Mouse (Mus musculus) c-Kit-positive CD71-positive TER-119-negative erythroid progenitor cells, embryonic 14.5 days (primary cell): ENCODE data around the gene Cc2d2b.

Experiments
- DNase-seq: peaks from one replicate; pipeline ENCODE4 v3.0.0-alpha.2; 2013; ENCODE audit warnings: low read depth

Gene Cc2d2b

DNA sequence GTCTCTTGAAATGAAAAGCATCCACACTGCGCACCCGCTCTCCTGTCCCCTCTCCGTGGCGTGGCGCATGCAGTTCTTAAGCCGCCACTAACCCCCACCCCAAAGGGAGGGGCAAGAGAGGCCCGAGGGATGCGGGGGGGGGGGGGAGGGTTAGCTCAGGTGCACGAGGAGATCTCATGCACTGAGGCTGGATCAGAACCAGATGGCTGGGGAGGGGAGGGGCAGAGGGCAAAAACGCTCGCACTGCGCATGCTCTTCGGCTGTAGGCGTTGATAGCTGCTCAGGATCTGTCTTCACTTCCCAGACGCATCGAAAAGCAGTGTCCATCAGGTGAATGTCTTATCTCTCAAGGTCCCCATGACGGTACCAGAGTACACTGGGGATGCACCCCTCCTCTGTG, at the start of gene Cc2d2b:
Gene Cc2d2b (plus strand): TSS at position 195 of the 400 bp plus-strand sequence.
- no peak for DNase-seq

DNA sequence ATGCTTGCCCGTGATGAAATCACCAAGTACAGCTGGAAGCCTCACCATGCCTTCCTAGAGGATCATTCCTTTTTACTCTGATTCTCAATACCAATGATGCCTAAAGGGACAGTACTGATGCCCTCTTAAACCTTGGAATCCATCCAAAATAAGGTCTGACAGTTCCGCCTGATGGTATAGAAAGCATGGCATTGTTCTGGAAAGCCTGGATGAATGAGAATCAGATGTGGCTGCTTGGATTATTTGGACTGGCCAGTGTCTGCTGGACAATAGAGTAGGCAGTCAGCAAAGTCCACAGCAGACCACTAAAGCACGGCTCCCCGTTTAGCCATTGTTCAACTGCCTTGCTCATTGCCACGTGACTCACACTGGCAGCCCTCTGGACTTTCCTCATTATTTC, 48.7 kb upstream of the Cc2d2b start:
- DNase-seq = no peak

DNA sequence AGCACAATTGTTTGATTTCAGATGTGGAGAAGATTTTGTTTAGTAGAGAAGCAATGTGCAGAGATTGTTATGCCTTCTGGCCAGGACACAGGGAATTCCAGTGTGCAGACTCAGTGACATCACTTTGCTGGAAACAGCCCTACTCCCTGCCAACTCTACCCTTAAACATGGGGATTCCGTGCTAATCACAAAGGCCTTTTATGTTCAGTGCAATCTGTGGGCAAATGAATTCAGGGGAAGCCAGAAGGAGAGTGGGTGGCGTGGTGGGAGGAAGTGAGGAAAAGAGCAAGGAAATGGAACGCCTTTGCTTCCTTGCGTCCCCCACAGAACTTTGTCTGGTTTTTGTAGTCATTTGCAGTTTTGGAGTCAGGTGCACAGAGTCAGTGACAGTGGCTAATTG, 46.1 kb upstream of the Cc2d2b start:
- no peak for DNase-seq

DNA sequence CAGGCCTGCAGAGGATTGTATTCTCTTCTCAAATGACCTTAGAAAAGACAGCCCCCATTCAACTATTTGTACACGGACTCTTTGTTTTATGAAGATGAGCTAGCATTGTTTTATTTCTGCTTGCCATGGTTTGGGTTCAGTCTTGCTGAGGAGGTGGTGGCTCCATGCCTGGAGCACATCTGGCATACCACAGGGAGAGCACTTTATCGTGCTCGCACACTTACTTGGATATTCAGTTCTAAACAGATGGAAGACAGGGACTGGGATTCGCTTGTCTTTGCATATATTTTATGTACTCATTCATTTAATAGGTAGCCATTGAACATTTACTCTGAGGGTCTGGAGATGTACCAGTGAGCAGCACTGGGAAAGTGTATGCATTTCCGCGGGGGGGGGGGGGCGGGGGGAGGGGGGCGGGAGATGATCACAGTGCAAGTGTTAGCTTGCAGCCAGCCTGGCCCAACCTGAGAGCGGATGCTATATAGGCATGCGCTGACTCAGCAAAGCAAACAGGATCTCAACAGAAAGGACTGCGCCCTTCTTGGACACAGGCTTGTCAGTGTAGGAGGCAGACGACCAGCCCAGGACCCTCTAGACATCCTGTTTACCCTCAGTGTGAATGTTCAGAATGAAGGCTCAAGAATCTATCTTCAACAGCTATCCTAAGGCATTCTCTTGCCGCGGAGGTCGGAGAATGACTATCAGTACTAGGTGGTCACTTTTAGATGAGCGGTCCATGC, 35.5 kb upstream of the Cc2d2b start:
- no peak for DNase-seq

DNA sequence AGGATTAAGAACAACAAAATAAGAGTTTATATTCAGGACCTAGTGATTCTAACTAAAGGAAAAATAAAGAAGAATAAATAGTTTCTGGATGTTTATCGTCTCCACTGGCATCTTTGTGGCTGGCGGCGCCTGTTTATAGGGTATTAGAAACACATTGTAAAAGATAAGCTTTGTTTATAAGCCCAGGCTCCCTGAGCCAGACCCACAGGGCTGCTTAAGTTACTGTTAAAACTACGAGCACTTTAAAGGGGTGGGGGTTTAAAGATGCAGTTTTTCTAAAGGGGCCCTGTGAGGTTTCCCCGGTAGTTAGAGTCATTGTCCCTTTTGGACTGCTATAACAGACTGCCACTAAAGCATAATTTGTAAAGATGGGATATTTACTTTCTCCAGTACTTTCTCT, 33.9 kb upstream of the Cc2d2b start:
- DNase-seq = no peak

DNA sequence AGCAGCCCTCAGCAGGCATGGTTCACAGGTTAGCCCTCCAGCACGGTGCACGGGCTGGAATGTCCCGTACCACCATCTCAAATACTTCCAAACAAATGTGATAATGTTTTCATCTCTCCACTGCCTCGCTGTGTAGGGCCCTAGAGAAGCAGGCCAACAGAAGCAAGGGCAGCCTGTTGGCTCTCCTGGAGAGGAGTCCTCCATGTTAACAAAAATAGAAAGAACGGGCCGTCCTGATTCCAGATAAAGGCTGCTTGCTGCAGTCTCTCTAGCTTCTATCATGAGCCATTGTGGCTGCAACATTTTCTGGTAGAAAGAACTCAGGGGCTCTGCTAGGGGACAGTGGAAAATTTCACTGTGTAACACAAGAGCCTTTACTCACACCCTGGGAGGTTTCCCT, 31.6 kb upstream of the Cc2d2b start:
- DNase-seq = no peak

DNA sequence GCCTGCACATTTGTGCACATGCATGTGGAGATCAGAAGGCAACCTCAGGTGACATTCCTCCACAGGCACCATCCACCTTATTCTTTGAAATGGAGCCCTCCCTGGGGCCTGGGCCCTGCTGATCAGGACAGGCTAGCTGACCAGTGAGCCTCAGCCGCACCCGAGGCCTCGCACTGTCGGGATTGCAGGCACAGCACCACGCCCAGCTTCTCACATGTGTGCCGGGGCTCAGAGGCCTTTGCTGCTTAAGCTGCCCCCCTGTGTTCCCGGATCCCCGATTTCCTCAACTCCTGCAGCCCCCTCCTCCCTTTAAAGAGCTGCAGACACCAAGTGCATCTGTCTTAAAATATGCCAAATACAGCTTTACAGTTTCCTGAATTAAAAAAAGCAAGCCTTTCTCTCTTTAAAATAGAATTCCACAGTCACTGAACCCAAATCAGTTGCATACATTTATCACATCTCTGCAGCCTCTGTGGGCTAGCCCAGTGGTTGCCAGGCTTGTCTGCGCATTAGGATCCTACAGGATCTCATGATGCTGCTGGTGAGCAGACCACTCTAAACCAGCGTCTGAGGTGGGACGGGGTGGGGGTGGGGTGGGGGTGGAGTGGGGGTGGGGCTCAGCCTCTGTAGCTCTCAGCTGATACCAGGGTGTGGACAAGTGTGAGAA, 29.0 kb upstream of the Cc2d2b start:
- DNase-seq = no peak

DNA sequence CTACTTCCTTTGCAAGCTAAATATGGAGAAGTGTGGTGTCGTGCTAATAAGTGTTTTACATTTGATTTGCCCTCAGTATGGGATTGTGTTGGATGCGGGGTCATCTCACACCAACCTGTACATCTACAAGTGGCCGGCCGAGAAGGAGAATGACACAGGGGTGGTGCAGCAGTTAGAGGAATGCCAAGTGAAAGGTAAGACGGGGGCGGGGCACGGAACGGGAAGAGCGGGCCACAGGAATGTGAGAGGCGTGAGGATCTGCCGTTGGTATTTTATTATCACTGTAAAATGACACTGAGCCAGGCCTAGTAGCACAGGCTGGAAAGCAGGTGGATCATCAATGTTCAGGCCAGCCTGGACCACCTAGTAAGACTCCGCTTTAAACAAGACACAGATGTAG, 28.2 kb upstream of the Cc2d2b start:
- no peak for DNase-seq

DNA sequence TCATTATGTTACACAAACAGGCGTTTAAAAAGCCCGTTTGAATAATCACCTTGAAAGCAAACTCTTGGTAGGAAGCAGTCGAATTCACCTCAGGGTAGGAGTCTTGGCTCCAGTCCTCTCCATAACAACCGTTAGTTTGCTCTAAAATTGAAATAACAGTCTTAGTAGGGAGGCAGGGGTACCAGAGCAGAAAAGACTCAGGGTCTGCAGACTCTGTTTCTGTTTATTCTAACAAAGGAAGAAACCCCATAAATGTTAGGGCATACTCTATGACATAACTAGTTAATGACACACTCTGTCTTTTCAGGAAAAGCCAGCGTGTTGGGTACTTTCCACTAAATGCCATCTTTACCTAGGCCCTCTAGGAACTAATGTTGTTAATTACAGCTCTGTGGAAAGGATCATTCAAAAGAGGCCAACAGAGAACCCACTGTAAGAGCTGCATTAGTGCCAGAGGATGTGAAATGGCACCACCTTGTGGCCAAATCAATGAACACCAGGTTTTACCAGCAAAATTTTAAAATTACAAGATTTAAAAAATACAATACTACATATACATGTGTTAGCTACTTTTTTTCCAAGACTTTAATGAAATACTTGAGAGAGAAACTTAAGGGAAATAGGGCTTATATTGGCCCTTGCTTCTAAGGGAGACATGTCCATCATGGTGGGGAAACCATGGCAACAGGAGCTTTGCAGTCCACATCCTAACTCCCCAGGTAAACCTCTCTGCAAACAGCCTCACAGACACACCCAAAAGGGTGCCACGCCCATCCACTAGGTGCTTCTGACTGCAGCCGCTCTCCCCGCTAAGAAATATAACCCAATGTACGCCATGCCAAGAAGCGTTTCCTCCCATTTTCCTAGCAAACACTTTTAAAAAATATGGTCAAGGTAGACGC, 26.2 kb upstream of the Cc2d2b start:
- DNase-seq = peak; percentile 25

DNA sequence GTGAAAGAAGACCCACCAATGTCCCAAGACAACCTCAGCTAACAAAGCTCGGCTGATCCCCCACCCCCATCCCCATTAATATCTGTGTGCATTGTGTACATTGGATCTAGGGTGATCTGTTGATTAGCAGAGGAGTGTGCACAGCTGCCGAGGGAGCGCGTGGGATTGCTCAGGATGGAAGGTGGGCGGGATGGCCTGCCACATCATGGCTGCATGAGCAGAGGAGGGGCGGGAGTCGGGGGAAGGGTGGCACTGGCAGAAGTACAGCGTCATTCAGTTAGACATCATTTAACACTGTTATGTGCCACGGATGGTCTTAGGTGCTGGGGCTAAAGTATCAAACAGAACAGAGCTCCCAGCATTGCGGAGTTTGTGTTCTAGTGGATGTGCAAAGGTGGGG, 25.0 kb upstream of the Cc2d2b start:
- no peak for DNase-seq

DNA sequence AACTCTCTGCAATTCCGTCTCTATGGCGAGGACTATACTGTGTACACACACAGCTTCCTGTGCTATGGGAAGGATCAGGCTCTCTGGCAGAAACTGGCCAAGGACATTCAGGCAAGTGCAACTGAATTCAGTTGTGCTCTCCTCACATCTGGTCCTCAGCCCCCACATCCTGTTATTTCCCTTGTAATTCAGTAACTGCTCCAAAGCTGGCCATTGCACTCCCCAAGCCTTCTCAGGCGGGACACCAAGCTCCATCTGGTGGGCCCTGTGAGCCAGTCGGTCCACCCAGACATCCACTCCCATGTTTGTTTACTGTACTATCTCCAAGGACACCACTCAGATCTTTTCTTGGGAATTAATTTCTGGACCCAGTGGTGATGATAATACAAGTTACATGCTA, 22.4 kb upstream of the Cc2d2b start:
- no peak for DNase-seq

DNA sequence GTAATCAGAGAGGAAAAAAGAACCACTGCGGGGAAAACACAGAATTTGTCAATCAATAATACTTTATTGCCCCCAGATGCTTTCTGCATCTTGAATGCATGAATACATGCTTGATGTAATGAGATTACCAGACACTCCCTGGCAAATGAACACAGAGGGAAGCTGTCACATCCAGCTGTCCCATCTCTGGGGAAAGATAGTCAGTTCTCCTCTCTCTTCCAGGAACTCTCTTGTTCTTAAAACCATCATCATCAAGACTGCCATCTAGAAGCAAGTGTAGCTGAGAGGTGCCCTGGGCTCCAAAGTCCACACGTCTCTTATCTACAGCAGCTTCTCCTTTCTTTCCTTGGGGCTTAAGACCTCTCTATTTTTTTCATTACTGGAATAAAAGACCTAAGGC, 21.9 kb upstream of the Cc2d2b start:
- no peak for DNase-seq

DNA sequence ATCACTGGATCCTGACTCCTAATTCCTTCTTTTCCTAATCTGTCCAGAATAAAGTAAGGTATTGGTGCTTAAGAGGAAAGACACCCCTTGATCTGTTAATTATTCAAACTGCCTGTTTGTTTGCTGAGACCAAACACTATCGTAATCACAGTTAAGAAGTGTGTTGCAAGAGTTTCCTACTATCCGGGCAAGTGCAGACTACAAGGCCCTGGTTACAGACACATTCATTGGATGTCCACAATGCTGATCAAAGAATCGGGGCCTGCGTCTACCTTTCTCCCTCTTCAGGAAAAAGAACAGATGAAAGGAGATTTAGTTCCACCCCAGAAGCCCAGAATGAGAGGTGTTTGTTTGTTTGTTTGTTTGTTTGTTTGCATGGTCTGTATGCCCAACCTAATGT, 20.3 kb upstream of the Cc2d2b start:
- no peak for DNase-seq

DNA sequence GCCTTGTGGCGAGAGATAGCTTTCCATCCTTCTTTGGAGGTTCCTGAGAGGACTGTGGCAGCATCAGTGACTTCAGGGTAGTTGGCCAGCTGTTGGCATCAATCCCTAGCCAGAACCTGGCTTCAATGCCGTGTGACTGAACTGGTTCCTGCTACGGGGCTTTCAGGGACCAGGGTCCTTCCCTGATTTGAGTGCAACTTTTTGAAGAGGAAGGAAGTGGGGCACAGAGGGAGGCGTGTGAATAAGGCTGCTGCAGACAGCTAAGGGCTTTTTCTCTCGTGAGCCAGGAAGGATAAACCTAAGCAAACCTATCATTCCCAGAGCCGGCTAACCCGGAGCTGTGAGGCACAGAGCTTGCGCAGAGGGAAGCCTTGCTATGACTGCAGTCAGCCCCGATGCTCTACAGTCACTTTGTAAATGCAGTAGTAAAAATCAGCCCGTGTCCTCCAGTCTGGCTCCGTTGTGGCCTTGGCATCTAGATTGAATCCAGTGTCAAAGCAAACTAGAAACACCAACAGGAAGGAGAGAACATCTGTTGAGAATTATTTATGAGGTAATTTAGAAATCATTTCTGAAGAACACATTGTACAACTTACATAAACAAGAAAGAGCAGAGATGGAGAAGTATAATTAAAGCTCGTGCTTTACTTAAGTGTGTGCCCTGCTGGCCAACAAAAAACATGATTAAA, 19.7 kb upstream of the Cc2d2b start:
- no peak for DNase-seq

DNA sequence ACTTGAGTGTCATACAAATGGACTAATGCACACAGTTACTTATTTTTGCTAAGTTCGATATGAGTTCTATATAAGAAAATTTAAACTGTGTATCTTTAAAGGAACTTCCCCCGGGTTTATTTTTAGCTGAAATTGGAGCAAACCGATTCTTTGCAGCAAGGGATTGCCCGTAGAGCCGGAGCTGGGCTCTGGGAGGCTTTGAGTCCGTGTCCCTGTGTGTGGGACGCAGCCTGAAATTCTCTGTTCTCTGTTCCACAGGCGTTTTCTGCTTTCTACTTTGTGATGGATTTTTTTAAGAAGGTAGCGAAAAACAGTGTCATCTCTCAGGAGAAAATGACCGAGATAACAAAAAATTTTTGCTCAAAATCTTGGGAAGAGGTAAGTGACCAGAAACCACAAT, 15.1 kb upstream of the Cc2d2b start:
- no peak for DNase-seq

DNA sequence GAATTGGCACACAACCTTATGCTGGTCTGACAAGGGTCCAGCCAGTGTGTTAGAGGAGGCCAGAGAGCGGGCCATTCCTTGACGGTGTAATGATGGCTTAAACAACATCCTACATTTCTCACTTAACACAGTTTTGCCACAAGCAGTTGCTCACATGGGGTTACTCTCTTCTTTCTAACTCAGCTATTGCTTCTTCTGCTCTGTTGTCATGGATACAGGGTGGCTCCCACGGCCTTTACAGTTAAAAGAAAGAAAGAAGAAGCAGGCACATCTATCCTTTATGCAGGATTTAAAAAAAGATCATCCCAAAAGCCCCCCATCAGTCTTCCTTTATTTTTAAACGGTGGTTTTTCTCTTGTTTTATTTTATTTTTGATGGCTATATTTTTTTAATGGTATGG, 14.7 kb upstream of the Cc2d2b start:
- no peak for DNase-seq

DNA sequence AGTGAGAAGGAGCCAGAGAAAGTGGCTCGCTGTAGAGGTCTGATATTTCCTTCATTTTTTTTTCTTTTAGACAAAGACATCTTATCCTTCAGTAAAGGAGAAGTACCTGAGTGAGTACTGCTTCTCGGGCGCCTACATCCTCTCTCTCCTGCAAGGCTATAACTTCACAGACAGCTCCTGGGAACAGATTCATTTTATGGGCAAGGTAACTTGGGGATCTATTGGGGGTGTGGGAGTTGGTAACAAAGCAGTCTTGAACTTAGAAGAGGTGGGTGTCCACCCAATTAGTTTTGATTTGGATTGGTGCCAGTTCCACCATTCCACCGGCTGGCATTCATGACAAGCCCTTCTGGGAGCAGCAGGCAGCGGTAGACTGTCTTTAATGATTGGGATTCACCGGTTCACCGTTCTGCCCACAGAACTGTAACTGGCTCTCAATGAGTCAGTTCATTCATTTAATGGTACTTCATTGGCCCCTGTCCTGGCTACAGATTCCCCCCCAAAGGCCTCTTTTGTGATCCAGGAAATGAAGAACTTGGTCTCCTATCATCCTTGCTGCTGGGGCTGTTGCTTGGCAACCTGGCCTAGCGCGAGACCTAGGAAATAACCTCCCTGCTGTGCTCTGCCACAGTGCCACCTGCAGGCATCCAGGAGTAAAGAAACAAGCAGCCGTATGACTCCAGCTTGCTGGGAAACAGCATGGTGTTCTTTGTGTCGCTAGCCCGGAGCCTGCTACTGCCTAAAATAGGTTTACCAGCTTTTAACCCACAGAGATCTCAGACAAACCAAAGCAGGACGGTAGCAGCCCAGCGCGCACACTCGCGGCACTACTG, 11.7 kb upstream of the Cc2d2b start:
- peak; percentile 37 for DNase-seq

DNA sequence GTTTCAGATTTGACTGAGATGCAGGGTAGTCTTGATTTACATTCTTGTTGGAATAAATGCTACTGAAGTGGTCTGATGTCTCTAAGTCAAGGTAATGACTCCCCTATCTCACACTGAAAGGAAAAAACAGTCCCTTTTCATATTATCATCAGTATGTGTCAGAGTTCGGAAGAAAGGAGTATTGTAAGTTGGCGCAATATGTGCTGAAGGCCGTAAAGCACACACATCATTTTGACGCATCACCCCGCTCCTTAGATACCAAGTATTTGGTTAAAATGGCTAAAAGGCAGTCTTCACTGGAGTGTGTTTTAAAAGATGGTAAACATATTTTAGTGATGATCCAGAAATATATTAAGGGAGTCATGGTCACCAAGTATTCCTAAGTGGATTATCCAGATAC, 10.9 kb upstream of the Cc2d2b start:
- DNase-seq = no peak

DNA sequence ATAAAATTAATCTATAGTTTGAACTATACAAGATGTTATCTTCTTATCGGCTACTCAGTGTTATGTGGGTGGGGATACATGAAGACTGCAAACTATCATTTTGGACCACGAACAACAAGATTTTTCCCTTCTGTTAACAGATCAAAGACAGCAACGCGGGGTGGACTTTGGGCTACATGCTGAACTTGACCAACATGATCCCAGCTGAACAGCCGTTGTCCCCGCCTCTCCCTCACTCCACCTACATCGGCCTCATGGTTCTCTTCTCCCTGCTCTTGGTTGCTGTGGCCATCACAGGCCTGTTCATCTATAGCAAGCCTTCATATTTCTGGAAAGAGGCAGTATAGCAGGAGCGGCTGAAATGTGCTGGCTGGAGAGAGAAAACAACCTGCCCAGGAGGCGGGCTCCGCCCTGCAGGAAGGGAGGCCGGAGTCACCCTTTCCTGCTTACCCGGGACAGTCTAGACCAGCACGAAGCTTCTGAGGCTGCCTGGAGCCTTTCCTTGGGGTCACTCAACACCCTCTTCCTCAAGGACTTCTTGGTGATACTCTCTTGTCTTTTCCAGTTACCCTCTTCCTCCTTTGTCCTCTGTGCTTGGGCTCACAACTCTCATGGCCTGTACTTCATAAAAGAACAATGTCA, 9.7 kb upstream of the Cc2d2b start:
- DNase-seq = no peak

DNA sequence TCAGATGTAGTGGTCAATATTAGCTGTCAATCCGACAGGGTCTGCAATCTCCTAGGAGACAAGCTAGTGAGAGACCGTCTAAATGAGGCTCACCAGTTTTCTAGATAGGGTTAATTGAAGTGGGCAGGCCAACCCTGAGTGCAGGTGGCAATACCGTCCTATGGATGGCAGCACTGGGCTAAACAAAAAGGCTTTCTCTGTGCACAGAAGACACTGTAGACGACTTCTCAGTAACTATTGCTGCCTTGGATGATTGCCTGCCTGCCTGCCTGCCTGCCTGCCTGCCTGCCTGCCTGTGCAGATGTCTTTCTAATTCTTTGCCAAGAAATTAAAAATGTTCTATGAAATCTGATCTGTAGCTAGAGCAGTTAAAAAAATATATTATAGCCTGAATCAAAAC, 1.9 kb upstream of the Cc2d2b start:
- peak; percentile 20 for DNase-seq

DNA sequence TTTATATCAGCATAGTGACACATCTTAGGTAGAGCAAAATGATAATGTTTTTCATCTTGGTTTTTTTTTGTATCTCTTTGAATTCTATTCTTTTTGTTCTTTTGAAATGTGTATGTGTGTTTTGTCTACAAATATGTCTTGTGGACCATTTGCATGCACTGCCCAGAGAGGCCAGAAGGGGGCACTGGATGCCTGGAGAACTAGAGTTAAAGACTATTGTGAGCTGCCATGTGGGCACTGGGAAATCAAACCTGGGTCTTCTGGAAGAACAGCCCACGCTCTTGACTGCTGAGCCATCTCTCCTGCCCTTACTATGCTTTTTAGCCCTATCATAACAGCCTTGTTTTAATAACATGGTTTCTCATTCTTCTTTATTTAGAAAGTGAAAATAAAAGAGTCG, 5.8 kb downstream of the Cc2d2b start:
- peak; percentile 54 for DNase-seq
